Mouse (Mus musculus): Measurements from ENCODE around the gene Yif1b.

DNA sequence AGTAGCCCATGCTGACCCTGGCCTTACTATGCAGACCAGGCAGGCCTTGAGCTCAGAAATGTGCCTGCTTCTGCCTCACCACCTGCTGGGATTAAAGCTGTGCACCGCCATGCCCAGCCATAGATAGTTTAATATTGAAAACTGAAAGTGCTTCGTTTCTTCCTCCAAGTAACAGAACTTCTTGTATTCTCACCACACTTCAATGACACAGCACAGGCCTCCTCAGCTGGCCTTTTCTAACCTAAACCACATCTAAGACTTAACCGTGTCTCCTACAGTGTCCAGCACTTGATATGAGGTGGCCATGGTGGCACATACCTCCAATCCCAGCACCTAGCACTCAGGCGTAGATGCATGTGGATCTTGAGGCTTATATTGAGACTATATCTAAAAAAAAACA, 32.3 kb downstream of the Yif1b start:
- TF ChIP-seq MAFK (IDR thresholded peaks at IDR 0.05; ENCODE audit: insufficient read depth, low read depth, low read length) (no peak), CHD2 (IDR thresholded peaks at IDR 0.05; ENCODE audit: low read depth, low read length) (no peak)

Data from ES-E14 (cell line).